Mouse (Mus musculus) intestine, embryonic 14.5 days (tissue): Measurements from ENCODE around the gene Fam117b. TPM values are rescaled to one million over a fixed set of nuclear protein-coding genes. Genes with fewer than 3 reads are reported as not detected.

Source experiments
- ATAC-seq: fragments of 200-750 bp; cut with Nextera tagmentation; replicated peaks from 2 replicates; pipeline ENCODE4 v1.8.0; 2017; ENCODE audit warnings: low read depth, moderate number of reproducible peaks, moderate TSS enrichment, moderate library complexity; ENCODE audit not compliant: low FRiP score, low TSS enrichment
- DNase-seq: peaks from one replicate; pipeline ENCODE4 v3.0.0-alpha.2; 2018; ENCODE audit warnings: low spot score
- H3K27ac ChIP-seq: fragments of 300-500 bp; sonication (generic); 2 replicates; pipeline ENCODE4 v1.5.1; 2014; ENCODE audit warnings: low read depth, mild to moderate bottlenecking, control low read depth
- H3K27me3 ChIP-seq: fragments of 300-500 bp; sonication (generic); replicated peaks from 2 replicates; pipeline ENCODE4 v1.6.1; 2014; ENCODE audit warnings: low read length, control low read depth; ENCODE audit not compliant: control insufficient read depth, insufficient read depth
- H3K36me3 ChIP-seq: fragments of 300-500 bp; sonication (generic); 2 replicates; pipeline ENCODE4 v1.6.1; 2014; ENCODE audit warnings: low read length, control low read depth; ENCODE audit not compliant: control insufficient read depth, insufficient read depth
- H3K4me1 ChIP-seq: fragments of 300-500 bp; sonication (generic); replicated peaks from 2 replicates; pipeline ENCODE4 v1.6.1; 2014; ENCODE audit warnings: low read length, control low read depth, mixed read lengths; ENCODE audit not compliant: control insufficient read depth, insufficient read depth
- H3K4me2 ChIP-seq: fragments of 300-500 bp; sonication (generic); 2 replicates; pipeline ENCODE4 v1.6.1; 2014; ENCODE audit warnings: low read length
- H3K4me3 ChIP-seq: fragments of 300-500 bp; sonication (generic); 2 replicates; pipeline ENCODE4 v1.5.1; 2014; ENCODE audit warnings: low read depth, low read length, control low read depth, mixed read lengths
- H3K9ac ChIP-seq: fragments of 300-500 bp; sonication (generic); 2 replicates; pipeline ENCODE4 v1.6.1; 2014; ENCODE audit warnings: mild to moderate bottlenecking, low read length
- H3K9me3 ChIP-seq: fragments of 300-500 bp; sonication (generic); 2 replicates; pipeline ENCODE4 v1.6.1; 2016; ENCODE audit warnings: low read length, control low read depth; ENCODE audit not compliant: control insufficient read depth
- WGBS: fragments of 180-500 bp; shearing (Covaris S2); extraction: QIAGEN DNeasy Blood & Tissue Kit; methylation state at CpG from one replicate; pipeline ENCODE4 v1.1.7; 2014; 5-methylcytosine and 5-hydroxymethylcytosine counted together
- polyA plus RNA-seq: library from polyadenylated mRNA; unstranded; fragments of >200 nt; fragmentation: Nextera tagmentation; extraction: Ambion mirVana; gene quantifications from 2 replicates; pipeline ENCODE4 v1.2.1, GENCODE M21; 2014

The Fam117b gene
- polyA plus RNA-seq = 10.3 and 11.0 TPM in 2 replicates

DNA sequence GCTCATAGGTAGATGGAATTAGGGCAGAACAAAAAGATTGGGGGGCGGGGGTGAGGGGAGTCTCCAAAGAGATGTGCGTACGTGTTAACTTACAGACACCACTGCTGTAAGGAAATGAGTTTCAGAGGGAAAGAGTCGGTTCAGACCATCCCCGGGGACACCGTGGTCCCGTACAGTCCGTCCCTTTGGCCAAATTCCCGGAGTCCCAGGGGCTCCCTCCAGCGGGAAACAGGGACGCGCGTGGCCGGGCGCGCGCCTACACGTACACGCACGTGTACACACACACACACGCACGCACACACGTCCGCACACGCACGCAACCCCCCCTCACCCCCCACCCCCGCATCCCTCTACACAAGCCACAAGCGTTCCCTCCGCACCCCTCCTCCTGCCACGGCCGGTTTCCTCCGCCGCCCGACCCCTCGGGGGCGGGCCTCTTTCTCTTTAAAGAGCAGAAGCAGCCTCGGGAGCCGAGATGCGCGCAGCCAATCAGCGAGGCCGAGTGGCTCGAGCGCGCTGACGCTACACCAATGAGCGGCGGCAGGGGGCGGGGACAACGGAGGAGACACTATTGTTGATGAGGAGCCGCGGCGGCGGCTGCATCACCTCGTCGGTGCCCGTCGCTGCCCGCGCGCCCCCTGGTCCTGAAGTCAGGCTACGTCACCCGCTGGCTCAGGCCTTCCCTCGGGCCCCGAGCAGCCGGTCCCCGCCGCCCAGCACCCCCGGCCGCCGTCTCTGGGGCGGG, at the start of gene Fam117b:
TSS of gene Fam117b (plus strand) at position 594 of the 745 bp plus-strand sequence.
- no peaks in the 10 kb centered on the region for H3K27me3 ChIP-seq
- H3K9me3 ChIP-seq = no peaks in the 10 kb centered on the region
- peaks cover 17% of the 10 kb centered on the region for H3K4me1 ChIP-seq
- H3K4me3 ChIP-seq = peak within 1 kb of the TSS; percentile 95
- DNase-seq (peak; percentile 97), ATAC-seq (peak; percentile 98)
- peak within 1 kb of the TSS; percentile 91 for H3K27ac ChIP-seq
- H3K36me3 ChIP-seq = no peaks in the 10 kb centered on the region
- WGBS = under 1% methylated on average over 70 of the region's 72 CpGs
- H3K9ac ChIP-seq = peak within 1 kb of the TSS; percentile 88
- H3K4me2 ChIP-seq = peak within 1 kb of the TSS; percentile 74

DNA sequence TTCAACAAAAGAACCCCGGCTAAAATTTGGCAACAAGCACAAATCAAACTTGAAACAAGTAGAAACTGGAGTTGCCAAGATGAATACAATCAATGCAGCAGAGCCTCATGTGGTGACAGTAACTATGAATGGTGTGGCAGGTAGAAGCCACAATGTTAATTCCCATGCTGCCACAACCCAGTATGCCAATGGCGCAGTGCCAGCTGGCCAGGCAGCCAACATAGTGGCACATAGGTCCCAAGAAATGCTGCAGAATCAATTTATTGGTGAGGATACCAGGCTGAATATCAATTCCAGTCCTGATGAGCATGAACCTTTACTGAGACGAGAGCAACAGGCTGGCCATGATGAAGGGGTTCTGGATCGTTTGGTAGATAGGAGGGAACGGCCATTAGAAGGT, 44.8 kb upstream of the Fam117b start:
- H3K27ac ChIP-seq = no peak overlapping the region
- H3K9me3 ChIP-seq = no peaks in the 10 kb centered on the region
- no peaks in the 10 kb centered on the region for H3K4me1 ChIP-seq
- H3K4me2 ChIP-seq = no peak overlapping the region
- DNase-seq = no peak
- no peak for ATAC-seq
- H3K9ac ChIP-seq = no peak overlapping the region
- H3K27me3 ChIP-seq = no peaks in the 10 kb centered on the region
- H3K4me3 ChIP-seq = no peak overlapping the region
- WGBS = 94% methylated on average over 5 of the region's 5 CpGs
- H3K36me3 ChIP-seq = peaks cover 66% of the 10 kb centered on the region

DNA sequence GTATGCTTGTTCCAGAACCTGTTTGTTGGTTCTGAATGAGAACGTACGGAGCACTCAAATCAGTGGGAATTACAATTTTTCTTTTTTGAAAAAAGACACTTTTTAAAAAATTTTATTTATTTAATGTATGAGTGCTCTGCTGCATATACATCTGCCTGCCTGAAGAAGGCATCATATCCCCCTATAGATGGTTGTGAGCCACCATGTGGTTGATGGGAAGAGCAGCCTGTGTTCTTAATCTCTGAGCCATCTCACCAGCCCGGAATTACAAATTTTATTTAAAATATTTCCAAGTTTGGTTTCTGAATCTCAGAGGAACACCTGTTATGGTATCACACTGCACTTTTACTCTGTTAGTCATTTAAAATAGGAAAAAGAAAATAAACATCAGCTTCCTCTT, 38.8 kb upstream of the Fam117b start:
- no peak overlapping the region for H3K4me2 ChIP-seq
- H3K4me1 ChIP-seq = no peaks in the 10 kb centered on the region
- H3K27ac ChIP-seq = no peak overlapping the region
- no peak overlapping the region for H3K9ac ChIP-seq
- peaks cover 45% of the 10 kb centered on the region for H3K36me3 ChIP-seq
- no peaks in the 10 kb centered on the region for H3K27me3 ChIP-seq
- H3K9me3 ChIP-seq = no peaks in the 10 kb centered on the region
- 93% methylated on average over 3 of the region's 3 CpGs for WGBS
- no peak overlapping the region for H3K4me3 ChIP-seq
- ATAC-seq = no peak
- no peak for DNase-seq

- Histone ChIP-seq H3K9ac (no peak overlapping the region), H3K9me3 (no peaks in the 10 kb centered on the region), H3K27me3 (no peaks in the 10 kb centered on the region), H3K4me2 (no peak overlapping the region), H3K4me1 (no peaks in the 10 kb centered on the region), H3K27ac (no peak overlapping the region), H3K4me3 (no peak overlapping the region), H3K36me3 (peaks cover 30% of the 10 kb centered on the region)
- DNase-seq (no peak), ATAC-seq (no peak)
- 92% methylated on average over 7 of the region's 7 CpGs for WGBS
Observed at GRCm38 (mm10) chr1:59878098-59878497, 34.7 kb upstream of the Fam117b start.

DNA sequence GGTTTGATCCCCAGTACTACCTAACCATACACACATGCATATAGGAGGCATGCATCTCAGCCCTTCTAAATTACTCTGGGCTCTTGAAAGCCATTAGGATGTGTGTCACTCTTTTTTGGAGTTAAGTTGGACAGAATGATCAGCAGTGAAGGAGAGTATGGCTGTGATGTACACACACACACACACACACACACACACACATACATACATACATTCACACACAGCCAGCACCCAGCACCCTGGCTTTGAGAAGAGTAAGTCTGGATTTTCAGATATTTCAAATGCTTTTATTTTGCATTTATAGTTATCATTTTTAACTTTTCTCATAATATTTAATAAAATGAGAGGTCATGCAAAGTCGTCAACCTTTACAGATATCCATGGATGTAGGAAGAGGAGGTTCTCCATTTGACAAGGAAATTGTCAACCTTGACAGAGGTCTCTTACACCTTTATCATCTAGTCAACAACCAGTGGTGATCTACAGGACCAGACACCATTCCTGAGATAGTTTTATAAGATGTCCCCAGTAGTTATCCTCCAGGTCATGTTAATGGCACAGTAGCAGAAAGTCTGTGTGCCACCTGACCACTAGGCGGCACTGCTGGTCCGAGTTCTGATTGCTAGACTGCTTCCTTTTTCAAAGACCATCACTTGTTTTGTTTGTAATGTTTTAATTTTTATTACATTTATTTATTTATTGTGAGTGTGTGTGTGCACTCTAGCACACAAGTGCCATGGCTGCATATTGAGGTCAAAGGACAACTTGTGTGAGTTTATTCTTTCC, 29.3 kb upstream of the Fam117b start:
- H3K9ac ChIP-seq = no peak overlapping the region
- no peak overlapping the region for H3K4me3 ChIP-seq
- H3K27me3 ChIP-seq = no peaks in the 10 kb centered on the region
- ATAC-seq = peak; percentile 66
- H3K9me3 ChIP-seq = no peaks in the 10 kb centered on the region
- H3K4me2 ChIP-seq = no peak overlapping the region
- no peak overlapping the region for H3K27ac ChIP-seq
- H3K4me1 ChIP-seq = no peaks in the 10 kb centered on the region
- DNase-seq = peak; percentile 88
- H3K36me3 ChIP-seq = peaks cover 8% of the 10 kb centered on the region; the same call in 1 of the 2 replicates
- 30% methylated on average over 3 of the region's 3 CpGs for WGBS

- no peaks in the 10 kb centered on the region for H3K27me3 ChIP-seq
- H3K4me1 ChIP-seq = no peaks in the 10 kb centered on the region
- H3K36me3 ChIP-seq = no peaks in the 10 kb centered on the region
- no peak overlapping the region for H3K27ac ChIP-seq
- no peak overlapping the region for H3K9ac ChIP-seq
- no peak overlapping the region for H3K4me3 ChIP-seq
- H3K9me3 ChIP-seq = no peaks in the 10 kb centered on the region
- ATAC-seq = no peak
- DNase-seq = no peak
- H3K4me2 ChIP-seq = no peak overlapping the region
- WGBS = 66% methylated on average over 4 of the region's 4 CpGs
Observed at GRCm38 (mm10) chr1:59886899-59887298, 25.9 kb upstream of the Fam117b start.

DNA sequence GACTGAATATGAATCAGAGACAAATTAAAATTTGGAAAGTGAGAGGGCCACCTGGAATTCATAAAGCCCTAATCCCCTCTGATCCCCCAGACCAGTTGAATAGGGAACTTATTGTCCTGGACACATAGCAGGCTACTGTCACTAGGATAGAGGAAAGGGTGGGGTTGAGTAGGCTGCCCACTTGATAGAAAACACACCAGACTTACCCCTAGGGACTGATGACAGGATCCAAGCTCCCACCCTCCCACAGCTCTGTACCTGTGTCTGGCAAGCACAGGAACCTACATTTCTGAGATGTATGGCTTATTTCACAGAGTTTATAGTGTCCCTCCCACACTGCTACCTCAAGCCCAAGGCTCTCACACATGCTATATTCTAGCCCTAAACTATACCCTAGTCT, 24.8 kb upstream of the Fam117b start:
- ATAC-seq (no peak), DNase-seq (no peak)
- H3K4me3 ChIP-seq = no peak overlapping the region
- H3K4me2 ChIP-seq = no peak overlapping the region
- no peak overlapping the region for H3K9ac ChIP-seq
- H3K4me1 ChIP-seq = no peaks in the 10 kb centered on the region
- no peaks in the 10 kb centered on the region for H3K36me3 ChIP-seq
- H3K27ac ChIP-seq = no peak overlapping the region
- no peaks in the 10 kb centered on the region for H3K27me3 ChIP-seq
- no peaks in the 10 kb centered on the region for H3K9me3 ChIP-seq

GRCm38 (mm10) chr1:59891185-59891584, 21.6 kb upstream of the Fam117b start:
- H3K4me3 ChIP-seq = no peak overlapping the region
- no peak for ATAC-seq
- 78% methylated on average over 4 of the region's 4 CpGs for WGBS

More at GRCm38 (mm10) chr1:59891185-59891584, 21.6 kb upstream of the Fam117b start:
- H3K27me3 ChIP-seq = no peaks in the 10 kb centered on the region
- DNase-seq = no peak
- H3K4me2 ChIP-seq = no peak overlapping the region
- no peaks in the 10 kb centered on the region; the same call in 1 of the 2 replicates for H3K4me1 ChIP-seq
- H3K27ac ChIP-seq = no peak overlapping the region
- no peaks in the 10 kb centered on the region for H3K36me3 ChIP-seq
- no peaks in the 10 kb centered on the region for H3K9me3 ChIP-seq
- no peak overlapping the region for H3K9ac ChIP-seq
